Mouse (Mus musculus): Measurements from ENCODE around the gene Bco2. TPM values are rescaled to one million over a fixed set of nuclear protein-coding genes. Genes with fewer than 3 reads are reported as not detected.
A peak's percentile ranks its signal among the peaks of the same experiment; 100 is the strongest.

The Bco2 gene
- polyA plus RNA-seq (2015; fragmentation: Nextera tagmentation; extraction: Ambion mirVana) = 0.47 and 0.60 TPM in 2 replicates

- H3K27me3 ChIP-seq = no peaks in the 10 kb centered on the region
- H3K36me3 ChIP-seq = no peaks in the 10 kb centered on the region
- 17% methylated on average over 2 of the region's 2 CpGs for WGBS
- peak within 1 kb of the TSS; percentile 52 for H3K4me2 ChIP-seq
- H3K4me3 ChIP-seq = peak within 1 kb of the TSS; percentile 31
- peaks cover 10% of the 10 kb centered on the region for H3K4me1 ChIP-seq (replicated peaks)
- no peaks in the 10 kb centered on the region for H3K9me3 ChIP-seq
- no peak for ATAC-seq (ENCODE audit: low FRiP score, low read depth)
- peak within 1 kb of the TSS; percentile 85 for H3K27ac ChIP-seq (replicated peaks)
- peak within 1 kb of the TSS; percentile 36 for H3K9ac ChIP-seq
Observed at GRCm38 (mm10) chr9:50555094-50555446, at the start of gene Bco2. Gene Bco2 (minus strand): TSS chr9:50555181.

- 6% methylated on average over 6 of the region's 6 CpGs for WGBS
- Histone ChIP-seq H3K4me2 (peak overlapping the region; percentile 85), H3K36me3 (peaks cover 39% of the 10 kb centered on the region), H3K9ac (peak overlapping the region; percentile 70), H3K27ac (replicated peaks) (peak overlapping the region; percentile 91), H3K27me3 (no peaks in the 10 kb centered on the region), H3K4me1 (replicated peaks) (peaks cover 36% of the 10 kb centered on the region), H3K9me3 (no peaks in the 10 kb centered on the region), H3K4me3 (peak overlapping the region; percentile 70)
- no peak for ATAC-seq (ENCODE audit: low FRiP score, low read depth)
Observed at GRCm38 (mm10) chr9:50604338-50604737, 49.4 kb upstream of the Bco2 start.

- peak overlapping the region; percentile 91 for H3K27ac ChIP-seq (replicated peaks)
- peak; percentile 94 for ATAC-seq (ENCODE audit: low FRiP score, low read depth)
- H3K9me3 ChIP-seq = no peaks in the 10 kb centered on the region
- H3K4me1 ChIP-seq (replicated peaks) = peaks cover 36% of the 10 kb centered on the region
- peak overlapping the region; percentile 70 for H3K4me3 ChIP-seq
- peak overlapping the region; percentile 85 for H3K4me2 ChIP-seq
- WGBS = under 1% methylated on average over 24 of the region's 24 CpGs
- peak overlapping the region; percentile 70 for H3K9ac ChIP-seq
- H3K27me3 ChIP-seq = no peaks in the 10 kb centered on the region
- peaks cover 42% of the 10 kb centered on the region for H3K36me3 ChIP-seq
Observed at GRCm38 (mm10) chr9:50603998-50604324, 49.0 kb upstream of the Bco2 start.

GRCm38 (mm10) chr9:50603189-50603997 lies 48.4 kb upstream of the Bco2 start, which contains the start of the genes Sdhd and Timm8b:
Gene Sdhd (minus strand): TSS chr9:50603812.
Gene Timm8b (plus strand): TSS chr9:50603910.
- H3K4me3 ChIP-seq = peak within 1 kb of the TSS; percentile 70
- peak within 1 kb of the TSS; percentile 91 for H3K27ac ChIP-seq (replicated peaks)
- peak; percentile 99 for ATAC-seq (ENCODE audit: low FRiP score, low read depth)

GRCm38 (mm10) chr9:50602055-50602845 lies 47.3 kb upstream of the Bco2 start:
- 94% methylated on average over 7 of the region's 7 CpGs for WGBS

More at GRCm38 (mm10) chr9:50603189-50603997, 48.4 kb upstream of the Bco2 start, which contains the start of the genes Sdhd and Timm8b:
- Histone ChIP-seq H3K9ac (peak within 1 kb of the TSS; percentile 70), H3K4me1 (replicated peaks) (peaks cover 36% of the 10 kb centered on the region), H3K9me3 (no peaks in the 10 kb centered on the region), H3K36me3 (peaks cover 46% of the 10 kb centered on the region), H3K4me2 (peak within 1 kb of the TSS; percentile 85), H3K27me3 (no peaks in the 10 kb centered on the region)
- WGBS = 1% methylated on average over 48 of the region's 48 CpGs

GRCm38 (mm10) chr9:50601536-50601935 lies 46.6 kb upstream of the Bco2 start:
- ATAC-seq (ENCODE audit: low FRiP score, low read depth) = no peak
- Histone ChIP-seq H3K27ac (replicated peaks) (no peak overlapping the region), H3K4me1 (replicated peaks) (peaks cover 36% of the 10 kb centered on the region), H3K36me3 (peaks cover 52% of the 10 kb centered on the region), H3K4me3 (no peak overlapping the region), H3K9me3 (no peaks in the 10 kb centered on the region), H3K9ac (no peak overlapping the region), H3K27me3 (no peaks in the 10 kb centered on the region), H3K4me2 (peak overlapping the region; percentile 85; the same call in 1 of the 2 replicates)
- 85% methylated on average over 6 of the region's 6 CpGs for WGBS

More at GRCm38 (mm10) chr9:50602055-50602845, 47.3 kb upstream of the Bco2 start:
- Histone ChIP-seq H3K27ac (replicated peaks) (no peak overlapping the region), H3K4me3 (peak overlapping the region; percentile 70), H3K27me3 (no peaks in the 10 kb centered on the region), H3K4me1 (replicated peaks) (peaks cover 36% of the 10 kb centered on the region), H3K9me3 (no peaks in the 10 kb centered on the region), H3K36me3 (peaks cover 47% of the 10 kb centered on the region), H3K9ac (peak overlapping the region; percentile 70; the same call in 1 of the 2 replicates), H3K4me2 (peak overlapping the region; percentile 85)
- no peak for ATAC-seq (ENCODE audit: low FRiP score, low read depth)

- no peak overlapping the region for H3K4me2 ChIP-seq
- H3K27me3 ChIP-seq = no peaks in the 10 kb centered on the region
- ATAC-seq (ENCODE audit: low FRiP score, low read depth) = no peak
- H3K9me3 ChIP-seq = no peaks in the 10 kb centered on the region
- H3K9ac ChIP-seq = no peak overlapping the region
- no peak overlapping the region for H3K27ac ChIP-seq (replicated peaks)
- H3K4me3 ChIP-seq = no peak overlapping the region
- 97% methylated on average over 8 of the region's 8 CpGs for WGBS
- H3K36me3 ChIP-seq = peaks cover 57% of the 10 kb centered on the region
- peaks cover 10% of the 10 kb centered on the region for H3K4me1 ChIP-seq (replicated peaks)
Observed at GRCm38 (mm10) chr9:50596973-50597372, 42.0 kb upstream of the Bco2 start.

GRCm38 (mm10) chr9:50594794-50595417 lies 39.9 kb upstream of the Bco2 start:
- WGBS = 76% methylated on average over 12 of the region's 12 CpGs
- H3K4me1 ChIP-seq (replicated peaks) = no peaks in the 10 kb centered on the region
- H3K27ac ChIP-seq (replicated peaks) = no peak overlapping the region
- ATAC-seq (ENCODE audit: low FRiP score, low read depth) = no peak
- no peaks in the 10 kb centered on the region for H3K27me3 ChIP-seq
- H3K9ac ChIP-seq = no peak overlapping the region
- no peak overlapping the region for H3K4me2 ChIP-seq
- peaks cover 49% of the 10 kb centered on the region for H3K36me3 ChIP-seq
- no peaks in the 10 kb centered on the region for H3K9me3 ChIP-seq
- no peak overlapping the region for H3K4me3 ChIP-seq

GRCm38 (mm10) chr9:50593544-50593943 lies 38.6 kb upstream of the Bco2 start:
- WGBS = 82% methylated on average over 3 of the region's 3 CpGs
- no peaks in the 10 kb centered on the region for H3K9me3 ChIP-seq
- no peak overlapping the region for H3K4me2 ChIP-seq
- no peaks in the 10 kb centered on the region for H3K4me1 ChIP-seq (replicated peaks)
- H3K4me3 ChIP-seq = no peak overlapping the region
- no peak overlapping the region for H3K9ac ChIP-seq
- ATAC-seq (ENCODE audit: low FRiP score, low read depth) = no peak
- H3K27ac ChIP-seq (replicated peaks) = no peak overlapping the region
- peaks cover 36% of the 10 kb centered on the region for H3K36me3 ChIP-seq
- no peaks in the 10 kb centered on the region for H3K27me3 ChIP-seq

- no peak for ATAC-seq (ENCODE audit: low FRiP score, low read depth)
- 90% methylated on average over 9 of the region's 9 CpGs for WGBS
- Histone ChIP-seq H3K9me3 (no peaks in the 10 kb centered on the region), H3K27me3 (no peaks in the 10 kb centered on the region), H3K27ac (replicated peaks) (no peak overlapping the region), H3K4me1 (replicated peaks) (no peaks in the 10 kb centered on the region), H3K4me3 (no peak overlapping the region), H3K4me2 (no peak overlapping the region), H3K9ac (no peak overlapping the region), H3K36me3 (peaks cover 30% of the 10 kb centered on the region)
Observed at GRCm38 (mm10) chr9:50592955-50593354, 38.0 kb upstream of the Bco2 start.

GRCm38 (mm10) chr9:50590856-50591518 lies 36.0 kb upstream of the Bco2 start:
- no peak overlapping the region for H3K4me3 ChIP-seq
- H3K27me3 ChIP-seq = no peaks in the 10 kb centered on the region
- 81% methylated on average over 10 of the region's 10 CpGs for WGBS
- ATAC-seq (ENCODE audit: low FRiP score, low read depth) = no peak
- H3K4me2 ChIP-seq = no peak overlapping the region
- H3K36me3 ChIP-seq = peaks cover 12% of the 10 kb centered on the region
- no peak overlapping the region for H3K9ac ChIP-seq
- no peaks in the 10 kb centered on the region for H3K9me3 ChIP-seq
- no peaks in the 10 kb centered on the region for H3K4me1 ChIP-seq (replicated peaks)
- no peak overlapping the region for H3K27ac ChIP-seq (replicated peaks)
